In genomic region chr2:114542325-114542724, GRCm38 (mm10) we compare ENCODE assay signal across 24 mouse cellular contexts.
A peak's percentile ranks its signal among the peaks of the same experiment; 100 is the strongest.
DNase-seq lines count a peak whose midpoint lies in the region; ATAC-seq lines count a peak whose summit lies in the region.
"Had no signal": no experiment of that assay in that cellular context is flagged by ENCODE, and none has a peak within 500 bp of the region (broad histone marks: within the 10 kb centered on the region; RNA-seq: fewer than 3 reads in every experiment).

No protein-coding gene starts in this region.

- no peak overlapping the region for H3K4me3 ChIP-seq in embryonic facial prominence, embryonic 14.5 days (ENCODE audit: low read depth, low read length)
- H3K4me3 ChIP-seq in embryonic facial prominence, embryonic 10.5 days = no peak overlapping the region
- H3K4me3 ChIP-seq: embryonic facial prominence, embryonic 13.5 days; forebrain, embryonic 10.5 days; forebrain, embryonic 15.5 days; gastrocnemius, adult 2 months; hindbrain, embryonic 13.5 days; intestine, embryonic 15.5 days had no signal

- H3K4me2 ChIP-seq in embryonic facial prominence, embryonic 14.5 days (ENCODE audit: low read depth, low read length) = no peak overlapping the region
- H3K4me2 ChIP-seq: embryonic facial prominence, embryonic 13.5 days; forebrain, embryonic 15.5 days; heart, embryonic 11.5 days; hindbrain, embryonic 13.5 days; intestine, embryonic 15.5 days had no signal

- no peak overlapping the region for H3K27ac ChIP-seq in embryonic facial prominence, embryonic 14.5 days (replicated peaks; ENCODE audit: low read depth, low read length)
- no peak overlapping the region for H3K27ac ChIP-seq in embryonic facial prominence, embryonic 10.5 days (replicated peaks)
- H3K27ac ChIP-seq: embryonic facial prominence, embryonic 13.5 days; forebrain, embryonic 10.5 days; forebrain, embryonic 15.5 days; gastrocnemius, adult 2 months; hindbrain, embryonic 13.5 days; intestine, embryonic 15.5 days had no signal

- ATAC-seq in embryonic facial prominence, embryonic 14.5 days (ENCODE audit: low read depth) = no peak; the same call in 1 of the 2 replicates
- ATAC-seq: forebrain, embryonic 15.5 days; hindbrain, embryonic 16.5 days; intestine, embryonic 15.5 days; Patski had no signal

- no peaks in the 10 kb centered on the region for H3K9me3 ChIP-seq in embryonic facial prominence, embryonic 14.5 days (ENCODE audit: control insufficient read depth, low read length)
- no peaks in the 10 kb centered on the region for H3K9me3 ChIP-seq in embryonic facial prominence, embryonic 10.5 days
- H3K9me3 ChIP-seq: embryonic facial prominence, embryonic 13.5 days; forebrain, embryonic 10.5 days; forebrain, embryonic 15.5 days; hindbrain, embryonic 13.5 days; intestine, embryonic 15.5 days had no signal

- H3K9ac ChIP-seq in embryonic facial prominence, embryonic 14.5 days (ENCODE audit: low read depth, low read length) = no peak overlapping the region
- H3K9ac ChIP-seq: embryonic facial prominence, embryonic 13.5 days; forebrain, embryonic 15.5 days; hindbrain, embryonic 13.5 days; intestine, embryonic 15.5 days had no signal

- no peaks in the 10 kb centered on the region for H3K4me1 ChIP-seq in embryonic facial prominence, embryonic 14.5 days (ENCODE audit: control insufficient read depth, insufficient read depth, low read length)
- 0 out of 2 replicates have a peak, but pooled peaks cover 4% of the 10 kb centered on the region for H3K4me1 ChIP-seq in embryonic facial prominence, embryonic 10.5 days
- H3K4me1 ChIP-seq: embryonic facial prominence, embryonic 13.5 days; hindbrain, embryonic 13.5 days; intestine, embryonic 15.5 days had no signal

- WGBS in embryonic facial prominence, embryonic 14.5 days = 68% methylated on average over 2 of the region's 2 CpGs
- 82% methylated on average over 2 of the region's 2 CpGs for WGBS in embryonic facial prominence, embryonic 10.5 days

- no peaks in the 10 kb centered on the region for H3K36me3 ChIP-seq in embryonic facial prominence, embryonic 14.5 days (ENCODE audit: control insufficient read depth, insufficient read depth, low read length)
- H3K36me3 ChIP-seq in embryonic facial prominence, embryonic 10.5 days (replicated peaks) = no peaks in the 10 kb centered on the region
- H3K36me3 ChIP-seq: embryonic facial prominence, embryonic 13.5 days; forebrain, embryonic 10.5 days; forebrain, embryonic 15.5 days; hindbrain, embryonic 13.5 days; intestine, embryonic 15.5 days had no signal

- no peaks in the 10 kb centered on the region for H3K27me3 ChIP-seq in embryonic facial prominence, embryonic 14.5 days (replicated peaks; ENCODE audit: control insufficient read depth, insufficient read depth, low read length)
- no peaks in the 10 kb centered on the region for H3K27me3 ChIP-seq in embryonic facial prominence, embryonic 10.5 days (replicated peaks; ENCODE audit: low read depth, poor library complexity, severe bottlenecking)
- H3K27me3 ChIP-seq: embryonic facial prominence, embryonic 13.5 days; forebrain, embryonic 15.5 days; hindbrain, embryonic 13.5 days; intestine, embryonic 15.5 days; Patski had no signal

- DNase-seq in embryonic facial prominence, embryonic 14.5 days (ENCODE audit: low spot score) = peak; percentile 12
- DNase-seq in embryonic facial prominence, embryonic 10.5 days (ENCODE audit: low spot score) = no peak
- peak; percentile 5 for DNase-seq in right cerebral cortex, adult 18-20 months
- DNase-seq in right cerebral cortex, postnatal 4 days = no peak
- DNase-seq in retina, postnatal 1 day = peak; percentile 84
- DNase-seq in urinary bladder, postnatal 14 days (ENCODE audit: low spot score) = no peak
- DNase-seq in urinary bladder, adult 18-20 months (ENCODE audit: low spot score in 2 of 2) = no peak
- DNase-seq: adrenal gland, adult 2 months; adrenal gland, postnatal 14 days; cerebellum, adult 11 months; cerebellum, adult 2 months; cerebellum, adult 9-11 months; cerebellum, postnatal 25 days; gastrocnemius, adult 2 months; gastrocnemius, postnatal 14 days; heart, adult 11 months had no signal

Comparison
In these comparisons a context has a peak if more than half of its experiments do, and no peak if none do; other contexts are left out.
1. DNase-seq: peak in embryonic facial prominence, embryonic 14.5 days (single experiment), right cerebral cortex, adult 18-20 months (single experiment) and retina, postnatal 1 day (single experiment); none in embryonic facial prominence, embryonic 10.5 days (single experiment), right cerebral cortex, postnatal 4 days (single experiment), urinary bladder, postnatal 14 days (single experiment) and urinary bladder, adult 18-20 months (0 of 2).